Mouse (Mus musculus) MEL (cell line): ENCODE results near the gene Mov10. TPM values are rescaled to one million over a fixed set of nuclear protein-coding genes. Genes with fewer than 3 reads are reported as not detected.

Experiments
- DNase-seq: peaks from one replicate; pipeline ENCODE4 v3.0.0; 2011; ENCODE audit warnings: low read depth, low spot score
- H3K27ac ChIP-seq: 2 replicates; pipeline ENCODE4 v1.5.1; 2012; ENCODE audit warnings: low read depth, mild to moderate bottlenecking, control low read depth, low read length, moderate library complexity; ENCODE audit not compliant: control insufficient read depth
- H3K27me3 ChIP-seq, 2 experiments: fragments of 150-350 bp in 1 of 2; sonication (generic) in 1 of 2; 2 replicates each; pipeline ENCODE4 v1.6.1; 2012; ENCODE audit warnings: low read length in 2 of 2, mild to moderate bottlenecking in 2 of 2, improper control_type of control experiment in 1 of 2, moderate library complexity in 1 of 2; ENCODE audit not compliant: insufficient read depth in 2 of 2, control insufficient read depth in 1 of 2
- H3K36me3 ChIP-seq, 2 experiments: 2 replicates each; pipeline ENCODE4 v1.6.1; 2012 to 2014; ENCODE audit warnings: low read length in 2 of 2, improper control_type of control experiment in 1 of 2, inconsistent platforms in 1 of 2, mild to moderate bottlenecking in 1 of 2; ENCODE audit not compliant: insufficient read depth in 2 of 2, control insufficient read depth in 1 of 2
- H3K4me1 ChIP-seq, 2 experiments: fragments of 150-350 bp in 1 of 2; sonication (generic) in 1 of 2; 2 replicates each; pipeline ENCODE4 v1.6.1; 2012; ENCODE audit warnings: low read length in 2 of 2, improper control_type of control experiment in 1 of 2, mild to moderate bottlenecking in 1 of 2; ENCODE audit not compliant: insufficient read depth in 2 of 2, control insufficient read depth in 1 of 2
- H3K4me3 ChIP-seq, 2 experiments: fragments of 150-350 bp in 1 of 2; sonication (generic) in 1 of 2; 2 replicates each; pipeline ENCODE4 v1.5.1; 2012; ENCODE audit warnings: low read depth in 2 of 2, low read length in 2 of 2, mild to moderate bottlenecking in 2 of 2, moderate library complexity in 2 of 2, control low read depth in 1 of 2, improper control_type of control experiment in 1 of 2; ENCODE audit not compliant: control insufficient read depth in 1 of 2, insufficient read depth in 1 of 2
- H3K79me2 ChIP-seq: 2 replicates; pipeline ENCODE4 v1.6.1; 2012; ENCODE audit warnings: mild to moderate bottlenecking, low read length, moderate library complexity; ENCODE audit not compliant: control insufficient read depth, poor library complexity, insufficient read depth
- H3K9ac ChIP-seq: 2 replicates; pipeline ENCODE4 v1.6.1; 2012; ENCODE audit warnings: low read depth, mild to moderate bottlenecking, control low read depth, low read length, moderate library complexity; ENCODE audit not compliant: control insufficient read depth, poor library complexity, severe bottlenecking
- H3K9me3 ChIP-seq: fragments of 150-350 bp; sonication (generic); replicated peaks from 2 replicates; pipeline ENCODE4 v1.6.1; 2012; ENCODE audit warnings: mild to moderate bottlenecking, low read length, improper control_type of control experiment, moderate library complexity; ENCODE audit not compliant: insufficient read depth
- BHLHE40 ChIP-seq: IDR thresholded peaks from 2 replicates; pipeline ENCODE4 v1.6.1; 2012; ENCODE audit warnings: low read depth, mild to moderate bottlenecking, inconsistent platforms, low read length, improper control_type of control experiment, borderline replicate concordance
- EP300 ChIP-seq, 2 experiments: IDR thresholded peaks; 2 replicates each; pipeline ENCODE4 v1.6.1; 2011; ENCODE audit warnings: improper control_type of control experiment in 2 of 2, low read length in 2 of 2, low read depth in 1 of 2, mild to moderate bottlenecking in 1 of 2
- ETS1 ChIP-seq: IDR thresholded peaks from 2 replicates; pipeline ENCODE4 v1.6.1; 2012; ENCODE audit warnings: low read depth, mild to moderate bottlenecking, inconsistent platforms, low read length, improper control_type of control experiment, moderate library complexity
- GATA1 ChIP-seq: IDR thresholded peaks from 2 replicates; pipeline ENCODE4 v1.6.1; 2011; ENCODE audit warnings: low read depth, low read length, improper control_type of control experiment
- KAT2A ChIP-seq: conservative IDR thresholded peaks from 2 replicates; pipeline ENCODE4 v1.6.1; 2012; ENCODE audit warnings: low read depth, low read length, improper control_type of control experiment, inconsistent platforms
- MAFK ChIP-seq: IDR thresholded peaks from 2 replicates; pipeline ENCODE4 v1.6.1; 2011; ENCODE audit warnings: low read depth, mild to moderate bottlenecking, low read length, improper control_type of control experiment, borderline replicate concordance
- MEF2A ChIP-seq: IDR thresholded peaks from 2 replicates; pipeline ENCODE4 v1.6.1; 2014; ENCODE audit warnings: low read depth, mild to moderate bottlenecking, inconsistent platforms, low read length, improper control_type of control experiment; ENCODE audit not compliant: poor library complexity, insufficient replicate concordance, severe bottlenecking; ENCODE audit errors: extremely low read depth
- MXI1 ChIP-seq: IDR thresholded peaks from 2 replicates; pipeline ENCODE4 v1.6.1; 2011; ENCODE audit warnings: mild to moderate bottlenecking, low read depth, low read length, improper control_type of control experiment
- MYB ChIP-seq: IDR thresholded peaks from 2 replicates; pipeline ENCODE4 v1.6.1; 2011; ENCODE audit warnings: mild to moderate bottlenecking, low read depth, low read length, improper control_type of control experiment
- MYC ChIP-seq: IDR thresholded peaks from 2 replicates; pipeline ENCODE4 v1.6.1; 2011; ENCODE audit warnings: low read depth, mild to moderate bottlenecking, low read length, improper control_type of control experiment, moderate library complexity
- NRF1 ChIP-seq: IDR thresholded peaks from 2 replicates; pipeline ENCODE4 v1.6.1; 2014; ENCODE audit warnings: low read depth, mild to moderate bottlenecking, inconsistent platforms, low read length, improper control_type of control experiment, moderate library complexity; ENCODE audit not compliant: poor library complexity, insufficient read depth, severe bottlenecking
- POLR2A ChIP-seq, 2 experiments: IDR thresholded peaks; 2 replicates each; pipeline ENCODE4 v1.6.1; 2011 to 2012; ENCODE audit warnings: low read length in 2 of 2, mild to moderate bottlenecking in 2 of 2, control low read depth in 1 of 2, improper control_type of control experiment in 1 of 2, low read depth in 1 of 2, moderate library complexity in 1 of 2; ENCODE audit not compliant: control insufficient read depth in 1 of 2, insufficient read depth in 1 of 2, poor library complexity in 1 of 2
- POLR2AphosphoS2 ChIP-seq: IDR thresholded peaks from 2 replicates; pipeline ENCODE4 v1.6.1; 2011; ENCODE audit warnings: low read length, improper control_type of control experiment
- RCOR1 ChIP-seq: IDR thresholded peaks from 2 replicates; pipeline ENCODE4 v1.6.1; 2012; ENCODE audit warnings: low read depth, mild to moderate bottlenecking, inconsistent platforms, low read length, improper control_type of control experiment
- SIN3A ChIP-seq: IDR thresholded peaks from 2 replicates; pipeline ENCODE4 v1.6.1; 2012; ENCODE audit warnings: low read length, improper control_type of control experiment, inconsistent platforms
- TAL1 ChIP-seq: IDR thresholded peaks from 2 replicates; pipeline ENCODE4 v1.6.1; 2012; ENCODE audit warnings: mild to moderate bottlenecking, inconsistent platforms, low read length, moderate library complexity, mixed read lengths
- TBP ChIP-seq: IDR thresholded peaks from 2 replicates; pipeline ENCODE4 v1.8.0; 2011; ENCODE audit warnings: low read depth, low read length, improper control_type of control experiment
- TCF12 ChIP-seq: IDR thresholded peaks from 2 replicates; pipeline ENCODE4 v1.6.1; 2014; ENCODE audit warnings: low read depth, mild to moderate bottlenecking, inconsistent platforms, low read length, improper control_type of control experiment, moderate library complexity
- ZC3H11A ChIP-seq: IDR thresholded peaks from 2 replicates; pipeline ENCODE4 v1.6.1; 2012; ENCODE audit warnings: low read depth, mild to moderate bottlenecking, inconsistent platforms, low read length, improper control_type of control experiment
- ZNF384 ChIP-seq: IDR thresholded peaks from 2 replicates; pipeline ENCODE4 v1.6.1; 2012; ENCODE audit warnings: low read depth, mild to moderate bottlenecking, inconsistent platforms, low read length, improper control_type of control experiment
- polyA plus RNA-seq, 2 experiments: library from polyadenylated mRNA; stranded (reverse) in 1 of 2; unstranded in 1 of 2; fragments of >175 nt in 1 of 2; fragments of >200 nt in 1 of 2; gene quantifications; 2 replicates each; pipeline versions ENCODE4 v1.2.1 to v1.2.4; 2012; ENCODE audit warnings: low replicate concordance in 2 of 2, low read depth in 1 of 2; ENCODE audit not compliant: insufficient read length in 2 of 2, insufficient read depth in 1 of 2, missing spikeins in 1 of 2
- total RNA-seq: library from RNA; depleted of rRNA; stranded (reverse); fragments of 300-350 nt; gene quantifications from 2 replicates; pipeline ENCODE4 v1.2.3, GENCODE M21; 2012

Gene Mov10
- total and polyA plus RNA-seq, 3 experiments, result 7.1 to 32.5 TPM; not detected in 1

GRCm38 (mm10) chr3:104856106-104856505 is 37.7 kb upstream of the Mov10 start:
- H3K4me1 ChIP-seq, result peaks cover 22 to 39% of the 10 kb centered on the region in 2 experiments

GRCm38 (mm10) chr3:104854866-104855265 is 36.5 kb upstream of the Mov10 start:
- Histone ChIP-seq H3K27me3 (no peaks in the 10 kb centered on the region), H3K79me2 (peaks cover 73% of the 10 kb centered on the region), H3K4me3 (no peak overlapping the region), H3K9me3 (no peaks in the 10 kb centered on the region), H3K36me3 (peaks cover 21 to 65% of the 10 kb centered on the region in 2 experiments), H3K4me1 (peaks cover 22 to 31% of the 10 kb centered on the region in 2 experiments), H3K27ac (peak overlapping the region; percentile 52), H3K9ac (no peak overlapping the region)
- DNase-seq, result peak; percentile 78
- TF ChIP-seq ETS1 (peak; percentile 97), TCF12 (peak; percentile 97), RCOR1 (peak; percentile 48; the same call in 1 of the 2 replicates), MEF2A (peak; percentile 66; the same call in 1 of the 2 replicates), GATA1 (peak; percentile 95), EP300 (IDR thresholded peaks at IDR 0.05; ENCODE audit: low read depth in 1 of 2, low read length in 2 of 2) (peak; percentile 91 to 93), MYB (no peak), SIN3A (peak; percentile 92), BHLHE40 (peak; percentile 94), TBP (no peak), MYC (peak; percentile 54; the same call in 1 of the 2 replicates), POLR2AphosphoS2 (no peak), ZC3H11A (no peak), TAL1 (peak; percentile 88), ZNF384 (peak; percentile 57), MAFK (peak; percentile 32; the same call in 1 of the 2 replicates), MXI1 (peak; percentile 69)

More at GRCm38 (mm10) chr3:104856106-104856505, 37.7 kb upstream of the Mov10 start:
- H3K79me2 ChIP-seq, result peaks cover 74% of the 10 kb centered on the region
- H3K4me3 ChIP-seq, result no peak overlapping the region
- TF ChIP-seq EP300 (IDR thresholded peaks at IDR 0.05; ENCODE audit: low read depth in 1 of 2, low read length in 2 of 2), result no peak
- TF ChIP-seq SIN3A, result no peak
- no peak for TF ChIP-seq KAT2A
- no peak for TF ChIP-seq NRF1
- TF ChIP-seq POLR2A (IDR thresholded peaks at IDR 0.05; ENCODE audit: control insufficient read depth in 1 of 2, insufficient read depth in 1 of 2, low read depth in 1 of 2, low read length in 2 of 2, poor library complexity in 1 of 2), result 0 out of 4 replicates have a peak, but pooled peaks of 1 of the 2 experiments have one; percentile 19
- no peak for TF ChIP-seq MEF2A
- TF ChIP-seq GATA1, result no peak
- TF ChIP-seq ZC3H11A, result no peak
- H3K9me3 ChIP-seq, result no peaks in the 10 kb centered on the region
- no peak overlapping the region for H3K9ac ChIP-seq
- no peaks in the 10 kb centered on the region for H3K27me3 ChIP-seq
- peak; percentile 34 for DNase-seq
- peaks cover 20 to 75% of the 10 kb centered on the region in 2 experiments for H3K36me3 ChIP-seq
- H3K27ac ChIP-seq, result no peak overlapping the region; the same call in 1 of the 2 replicates
